Mouse (Mus musculus) forebrain, embryonic 11.5 days (tissue): ENCODE measurements around the gene Lypd8. TPM values are rescaled to one million over a fixed set of nuclear protein-coding genes. Genes with fewer than 3 reads are reported as not detected.
"Not testable (repeated sequence)": the region's sequence is repeated elsewhere in the genome, so short reads cannot be mapped to it uniquely, and the experiment has no call there.

ENCODE experiments used
- ATAC-seq: fragments of 200-750 bp; cut with Nextera tagmentation; replicated peaks from 2 replicates; pipeline ENCODE4 v1.8.0; 2017; ENCODE audit warnings: moderate TSS enrichment; ENCODE audit not compliant: low FRiP score
- DNase-seq: peaks from one replicate; pipeline ENCODE4 v3.0.0-alpha.2; 2017; ENCODE audit warnings: low spot score
- H3K27ac ChIP-seq: fragments of 300-500 bp; sonication (generic); 2 replicates; pipeline ENCODE4 v1.5.1; 2014; ENCODE audit warnings: low read depth, low read length
- H3K27me3 ChIP-seq: fragments of 300-500 bp; sonication (generic); 2 replicates; pipeline ENCODE4 v1.6.1; 2014; ENCODE audit warnings: mild to moderate bottlenecking, low read length, mixed read lengths; ENCODE audit not compliant: control insufficient read depth, insufficient read depth
- H3K36me3 ChIP-seq: fragments of 300-500 bp; sonication (generic); 2 replicates; pipeline ENCODE4 v1.6.1; 2014; ENCODE audit warnings: mild to moderate bottlenecking, low read length, moderate library complexity, mixed read lengths; ENCODE audit not compliant: control insufficient read depth, insufficient read depth
- H3K4me1 ChIP-seq: fragments of 300-500 bp; sonication (generic); replicated peaks from 2 replicates; pipeline ENCODE4 v1.6.1; 2014; ENCODE audit warnings: low read length, mixed read lengths; ENCODE audit not compliant: control insufficient read depth, insufficient read depth
- H3K4me2 ChIP-seq: fragments of 300-500 bp; sonication (generic); 2 replicates; pipeline ENCODE4 v1.6.1; 2014; ENCODE audit warnings: low read depth, mild to moderate bottlenecking, low read length, moderate library complexity, mixed read lengths; ENCODE audit not compliant: severe bottlenecking
- H3K4me3 ChIP-seq: fragments of 300-500 bp; sonication (generic); 2 replicates; pipeline ENCODE4 v1.5.1; 2014; ENCODE audit warnings: low read depth, low read length
- H3K9ac ChIP-seq: fragments of 300-500 bp; sonication (generic); 2 replicates; pipeline ENCODE4 v1.6.1; 2014; ENCODE audit warnings: low read length
- H3K9me3 ChIP-seq: fragments of 300-500 bp; sonication (generic); 2 replicates; pipeline ENCODE4 v1.6.1; 2016; ENCODE audit warnings: low read length, mixed read lengths; ENCODE audit not compliant: control insufficient read depth
- WGBS: fragments of 180-500 bp; shearing (Covaris S2); extraction: QIAGEN DNeasy Blood & Tissue Kit; methylation state at CpG from one replicate; pipeline ENCODE4 v1.1.7; 2014; 5-methylcytosine and 5-hydroxymethylcytosine counted together
- polyA plus RNA-seq: library from polyadenylated mRNA; unstranded; fragments of >200 nt; fragmentation: Nextera tagmentation; extraction: Ambion mirVana; gene quantifications from 2 replicates; pipeline ENCODE4 v1.2.1, GENCODE M21; 2014

The Lypd8 gene
- polyA plus RNA-seq, 1 experiment from 2014 or later: not detected

DNA sequence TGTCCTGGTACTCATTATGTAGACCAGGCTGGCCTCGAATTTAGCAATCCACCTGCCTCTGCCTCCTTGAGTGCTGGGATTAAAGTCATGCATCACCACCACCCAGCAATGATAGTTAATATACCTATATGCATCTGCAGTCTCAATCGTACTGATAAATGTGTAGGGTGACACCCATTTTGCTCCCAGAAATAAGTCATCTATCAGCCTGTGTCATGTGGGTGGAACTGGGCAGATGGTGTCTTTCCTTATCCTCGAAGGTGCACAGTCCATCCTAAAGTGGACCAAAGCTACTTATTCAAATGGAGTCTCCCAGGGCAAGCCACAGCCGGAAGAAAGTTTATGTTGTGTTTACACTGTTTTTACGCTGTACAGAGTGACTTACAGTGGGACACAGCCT lies 27.7 kb upstream of the Lypd8 start:
- no peak overlapping the region for H3K4me3 ChIP-seq
- no peaks in the 10 kb centered on the region for H3K4me1 ChIP-seq
- H3K27me3 ChIP-seq: no peaks in the 10 kb centered on the region
- no peak overlapping the region for H3K4me2 ChIP-seq
- H3K9me3 ChIP-seq: no peaks in the 10 kb centered on the region
- DNase-seq (no peak), ATAC-seq (no peak)
- no peaks in the 10 kb centered on the region; the same call in 1 of the 2 replicates for H3K36me3 ChIP-seq
- 91% methylated on average over 5 of the region's 5 CpGs for whole genome bisulfite sequencing
- H3K27ac ChIP-seq: no peak overlapping the region
- no peak overlapping the region for H3K9ac ChIP-seq

DNA sequence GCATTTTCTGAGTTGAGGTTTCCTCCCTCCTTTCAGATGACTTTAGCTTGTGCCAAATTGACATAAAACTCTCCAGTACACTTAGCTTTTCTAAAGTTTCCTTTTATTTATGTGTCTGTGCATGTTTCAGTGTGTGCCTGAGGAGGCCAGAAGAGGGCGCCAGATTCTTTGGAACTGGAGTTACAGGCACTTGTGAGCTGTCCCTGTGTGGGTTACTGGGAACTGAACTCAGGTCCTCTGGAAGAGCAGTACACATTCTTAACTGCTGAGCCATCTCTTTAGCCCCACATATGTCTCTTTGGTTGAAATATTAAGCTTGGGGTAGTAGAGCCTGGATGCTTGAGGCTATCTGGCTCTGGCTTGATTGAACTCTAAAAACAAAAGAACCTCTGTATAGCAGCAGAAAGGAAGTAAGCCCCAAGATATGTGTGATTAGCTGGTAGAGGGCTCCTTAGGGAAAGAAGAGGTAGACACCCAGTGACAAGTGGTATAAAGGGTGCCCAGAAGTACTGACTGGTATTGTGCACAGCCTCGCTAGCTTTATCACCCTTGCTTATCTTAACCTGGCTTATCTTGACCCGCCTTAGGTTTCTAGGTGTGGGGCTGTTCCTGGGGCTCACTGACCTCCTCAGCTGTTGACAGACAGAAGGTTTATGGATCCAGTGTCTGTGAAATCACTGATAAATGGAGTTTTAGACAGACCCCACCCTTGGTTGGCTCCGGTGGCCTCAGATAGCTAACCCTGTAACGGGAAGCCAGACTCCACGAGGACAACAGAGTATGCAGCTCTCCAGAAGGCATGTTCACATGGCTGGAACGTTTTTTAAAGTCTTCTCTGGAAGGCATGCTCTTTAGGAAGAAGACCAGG lies 25.9 kb upstream of the Lypd8 start:
- H3K9me3 ChIP-seq: no peaks in the 10 kb centered on the region
- no peak overlapping the region for H3K27ac ChIP-seq
- no peak overlapping the region for H3K9ac ChIP-seq
- H3K4me3 ChIP-seq: no peak overlapping the region
- no peaks in the 10 kb centered on the region for H3K4me1 ChIP-seq
- ATAC-seq (no peak), DNase-seq (peak; percentile 63)
- H3K36me3 ChIP-seq: no peaks in the 10 kb centered on the region
- no peak overlapping the region for H3K4me2 ChIP-seq
- H3K27me3 ChIP-seq: no peaks in the 10 kb centered on the region; the same call in 1 of the 2 replicates
- WGBS: 68% methylated on average over 7 of the region's 7 CpGs

DNA sequence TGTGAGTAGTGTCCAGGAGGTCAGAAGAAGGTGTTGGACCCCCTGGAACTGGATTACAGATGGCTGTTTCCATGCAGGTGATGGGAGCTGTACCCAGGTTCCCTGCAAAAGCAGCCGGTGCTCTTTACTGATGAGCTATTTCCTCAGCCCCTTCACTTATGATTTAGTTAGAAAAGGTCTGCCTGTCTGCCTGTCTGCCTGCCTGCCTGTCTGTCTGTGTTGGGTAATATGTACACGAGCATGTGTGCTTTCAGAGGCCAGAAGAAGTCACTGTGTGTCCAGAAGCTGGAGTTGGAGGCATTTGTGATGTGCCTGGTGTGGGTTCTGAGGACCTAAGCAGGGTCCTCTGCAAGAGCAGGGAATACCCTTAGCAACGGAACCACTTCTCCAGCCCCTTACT lies 25.1 kb upstream of the Lypd8 start:
- no peak overlapping the region for H3K9ac ChIP-seq
- 83% methylated on average over 3 of the region's 3 CpGs for WGBS
- no peaks in the 10 kb centered on the region for H3K36me3 ChIP-seq
- no peaks in the 10 kb centered on the region; the same call in 1 of the 2 replicates for H3K27me3 ChIP-seq
- H3K4me1 ChIP-seq: no peaks in the 10 kb centered on the region
- no peak for ATAC-seq
- no peak for DNase-seq
- H3K4me2 ChIP-seq: no peak overlapping the region
- H3K9me3 ChIP-seq: no peaks in the 10 kb centered on the region
- H3K27ac ChIP-seq: no peak overlapping the region
- H3K4me3 ChIP-seq: no peak overlapping the region

DNA sequence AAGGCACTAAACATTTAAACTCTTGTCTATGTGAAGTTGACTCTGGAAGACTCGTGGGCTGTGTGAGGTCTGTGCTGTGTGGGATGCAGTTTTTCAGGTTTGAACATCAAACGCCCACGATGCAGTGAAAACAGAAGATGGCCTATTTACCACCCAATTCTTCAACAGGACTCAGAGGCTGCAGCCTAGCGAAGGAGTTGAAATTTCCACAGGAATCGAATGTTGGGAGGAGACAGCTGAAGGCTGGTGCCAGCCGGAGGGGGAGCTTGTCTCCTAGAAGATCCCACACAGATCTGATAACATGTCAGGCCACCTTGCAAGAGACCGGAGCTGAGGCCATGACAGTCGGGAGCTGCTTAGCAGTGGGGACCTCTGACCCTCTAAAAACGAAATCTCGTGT lies 24.4 kb upstream of the Lypd8 start:
- no peaks in the 10 kb centered on the region for H3K36me3 ChIP-seq
- H3K27ac ChIP-seq: no peak overlapping the region
- H3K4me2 ChIP-seq: no peak overlapping the region
- H3K9ac ChIP-seq: no peak overlapping the region
- H3K4me1 ChIP-seq: no peaks in the 10 kb centered on the region
- ATAC-seq (no peak), DNase-seq (no peak)
- 77% methylated on average over 10 of the region's 10 CpGs for WGBS
- no peaks in the 10 kb centered on the region; the same call in 1 of the 2 replicates for H3K27me3 ChIP-seq
- no peak overlapping the region for H3K4me3 ChIP-seq
- no peaks in the 10 kb centered on the region for H3K9me3 ChIP-seq

DNA sequence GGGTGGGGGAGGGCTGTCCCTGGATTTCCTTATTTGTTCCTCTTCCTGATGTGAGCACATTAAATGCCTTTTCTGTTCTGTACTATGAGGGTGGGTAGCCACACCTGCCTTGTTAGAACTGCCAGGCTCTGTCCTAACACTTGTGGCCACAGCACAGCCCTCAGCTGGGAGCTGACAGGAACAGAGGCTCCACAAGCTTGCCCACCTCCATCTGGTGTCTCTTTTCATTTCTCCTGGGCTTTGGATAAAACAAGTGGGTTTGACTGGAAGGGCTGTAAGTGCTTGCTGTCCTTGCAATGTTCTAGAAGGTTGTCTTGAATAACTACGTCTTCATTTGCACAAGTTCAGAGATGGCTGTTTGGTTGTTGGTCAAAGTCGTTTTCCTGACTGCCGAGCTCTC lies 23.9 kb upstream of the Lypd8 start:
- H3K4me2 ChIP-seq: no peak overlapping the region
- no peaks in the 10 kb centered on the region for H3K4me1 ChIP-seq
- no peak overlapping the region for H3K9ac ChIP-seq
- no peaks in the 10 kb centered on the region for H3K36me3 ChIP-seq
- 89% methylated on average over 3 of the region's 3 CpGs for WGBS
- H3K9me3 ChIP-seq: no peaks in the 10 kb centered on the region
- DNase-seq: no peak
- H3K4me3 ChIP-seq: no peak overlapping the region
- no peak for ATAC-seq
- no peak overlapping the region for H3K27ac ChIP-seq
- no peaks in the 10 kb centered on the region; the same call in 1 of the 2 replicates for H3K27me3 ChIP-seq

DNA sequence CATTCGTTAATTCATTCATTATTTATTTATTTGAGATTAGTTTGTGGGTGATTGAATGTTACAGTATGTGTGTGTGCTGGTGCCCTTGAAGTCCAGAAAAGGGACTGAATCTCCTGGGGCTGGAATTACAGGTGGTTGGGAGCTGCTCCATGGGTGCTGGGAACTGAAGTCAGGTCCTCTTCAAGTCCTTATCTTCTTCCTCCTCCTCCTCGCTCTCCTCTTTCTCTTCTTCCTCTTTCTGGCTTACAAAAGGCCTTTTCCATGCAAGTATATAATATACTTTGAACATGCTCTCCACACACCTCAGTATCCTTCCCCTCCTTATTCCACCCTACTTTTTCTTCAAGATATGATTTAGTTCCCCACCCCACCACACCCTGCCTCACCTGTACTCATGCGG lies 21.8 kb upstream of the Lypd8 start:
- no peaks in the 10 kb centered on the region for H3K36me3 ChIP-seq
- 88% methylated on average over 3 of the region's 3 CpGs for WGBS
- H3K4me2 ChIP-seq: no peak overlapping the region
- ATAC-seq (no peak), DNase-seq (no peak)
- H3K9ac ChIP-seq: no peak overlapping the region
- no peaks in the 10 kb centered on the region for H3K9me3 ChIP-seq
- no peak overlapping the region for H3K4me3 ChIP-seq
- H3K4me1 ChIP-seq: no peaks in the 10 kb centered on the region
- H3K27ac ChIP-seq: no peak overlapping the region
- no peaks in the 10 kb centered on the region; the same call in 1 of the 2 replicates for H3K27me3 ChIP-seq

DNA sequence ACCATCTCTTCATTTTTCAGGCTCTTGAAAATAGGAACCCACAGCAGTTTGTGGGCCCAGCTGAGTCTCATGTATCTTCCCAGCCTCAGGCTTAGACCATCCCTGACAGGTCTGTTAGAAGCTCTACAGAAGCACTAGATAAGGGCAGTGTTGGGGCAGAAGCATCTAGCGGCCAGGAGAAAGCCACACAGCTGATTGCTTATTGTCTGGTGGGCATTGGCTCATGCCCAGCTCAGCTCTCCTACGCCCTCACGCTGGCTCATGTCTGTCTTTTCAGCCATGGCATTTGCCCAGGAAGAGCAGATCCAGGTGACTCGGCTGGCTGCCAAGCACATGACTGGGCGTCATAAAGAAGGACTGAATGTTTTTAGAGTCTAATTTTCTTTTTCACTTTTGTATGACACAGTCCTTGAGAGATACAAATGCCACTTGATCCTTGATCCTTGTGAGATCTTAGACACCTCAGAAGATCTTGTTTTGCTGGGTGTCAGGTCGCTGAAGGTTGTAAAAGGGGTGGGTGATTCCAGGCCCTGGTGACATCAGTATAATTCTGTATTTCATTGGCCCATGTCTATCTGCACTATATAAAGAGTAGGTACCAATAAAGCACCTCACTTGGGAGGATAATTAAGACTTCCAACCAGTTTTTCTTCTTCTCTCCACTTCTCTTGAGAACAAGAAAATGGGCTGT lies 20.9 kb upstream of the Lypd8 start:
- Histone ChIP-seq H3K27me3 (no peaks in the 10 kb centered on the region; the same call in 1 of the 2 replicates), H3K4me1 (no peaks in the 10 kb centered on the region), H3K9ac (no peak overlapping the region), H3K27ac (no peak overlapping the region), H3K4me3 (no peak overlapping the region), H3K9me3 (no peaks in the 10 kb centered on the region), H3K4me2 (no peak overlapping the region), H3K36me3 (no peaks in the 10 kb centered on the region)
- no peak for ATAC-seq
- 84% methylated on average over 6 of the region's 6 CpGs for WGBS
- no peak for DNase-seq

DNA sequence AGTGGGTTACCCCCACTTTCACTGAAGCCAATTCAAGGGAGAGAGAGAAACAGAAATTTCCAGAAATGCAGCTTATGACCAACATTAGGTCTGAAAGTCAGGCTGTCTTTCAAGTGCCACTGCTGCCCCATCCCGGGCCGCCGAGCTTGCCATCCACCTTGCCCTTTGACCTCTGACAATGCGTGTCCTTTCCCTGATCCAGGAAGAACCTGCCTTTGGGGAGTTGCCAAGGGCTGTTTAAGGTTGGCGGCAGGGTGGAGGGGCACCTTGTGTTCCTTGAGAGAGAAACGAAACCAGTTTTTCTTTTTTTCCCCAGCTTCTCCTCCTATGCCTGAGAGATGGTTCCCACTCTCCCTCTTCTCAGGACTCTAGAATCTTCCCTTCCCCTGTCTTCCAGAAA lies 16.3 kb upstream of the Lypd8 start:
- not testable (repeated sequence) for H3K27ac ChIP-seq, H3K9me3 ChIP-seq, H3K36me3 ChIP-seq, H3K27me3 ChIP-seq, DNase-seq, H3K4me2 ChIP-seq, H3K4me3 ChIP-seq, H3K4me1 ChIP-seq, ATAC-seq, H3K9ac ChIP-seq
- WGBS: no CpG with 5 or more reads among the region's 6 CpGs
